Mouse (Mus musculus): ENCODE measurements around the gene Tomm6. TPM values are rescaled to one million over a fixed set of nuclear protein-coding genes. Genes with fewer than 3 reads are reported as not detected.

The Tomm6 gene
- polyA plus RNA-seq, 1 experiment from 2014 or later = 275 TPM

GRCm38 (mm10) chr17:47682836-47683235, 5.3 kb downstream of the Tomm6 start:
- Histone ChIP-seq H3K27me3 (ENCODE audit: insufficient read depth, low read length) (no peaks in the 10 kb centered on the region), H3K4me3 (ENCODE audit: low read depth, low read length) (no peak overlapping the region), H3K27ac (ENCODE audit: low read depth) (no peak overlapping the region), H3K9ac (replicated peaks) (no peak overlapping the region), H3K4me2 (ENCODE audit: low read depth, low read length) (no peak overlapping the region), H3K4me1 (ENCODE audit: insufficient read depth) (peaks cover 8% of the 10 kb centered on the region), H3K36me3 (replicated peaks; ENCODE audit: insufficient read depth, low read length) (peaks cover 42% of the 10 kb centered on the region), H3K9me3 (ENCODE audit: low read length) (no peaks in the 10 kb centered on the region)
- no peak for ATAC-seq
- no peak for DNase-seq
- no peak for TF ChIP-seq EP300 (IDR thresholded peaks at IDR 0.05; ENCODE audit: low read depth)
- no peak for TF ChIP-seq CTCF (IDR thresholded peaks at IDR 0.05; ENCODE audit: low read depth)
- 63% methylated on average over 4 of the region's 4 CpGs for WGBS (ENCODE audit: insufficient replicate concordance)

DNA sequence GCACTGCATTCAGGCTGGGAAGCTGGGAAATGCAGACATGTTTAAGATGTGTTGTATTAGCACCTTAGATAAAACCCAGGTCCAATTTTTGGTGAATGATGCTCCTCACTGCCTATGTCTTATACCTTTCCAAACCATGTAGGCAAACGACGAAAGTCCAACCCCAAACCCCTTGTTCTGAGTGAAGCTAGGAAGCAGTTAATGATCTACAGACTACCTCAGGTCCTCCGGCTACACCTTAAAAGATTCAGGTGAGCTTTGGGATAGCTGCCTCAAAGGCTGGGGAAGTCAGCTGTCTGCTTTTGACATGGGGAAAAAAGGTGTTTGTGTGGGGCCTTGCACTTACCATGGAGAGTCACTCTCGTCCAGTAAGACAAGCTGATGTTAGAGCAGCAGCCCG, 9.5 kb downstream of the Tomm6 start:
- Histone ChIP-seq H3K27ac (ENCODE audit: low read depth) (no peak overlapping the region), H3K4me2 (ENCODE audit: low read depth, low read length) (no peak overlapping the region), H3K27me3 (ENCODE audit: insufficient read depth, low read length) (no peaks in the 10 kb centered on the region), H3K9ac (replicated peaks) (no peak overlapping the region), H3K4me1 (ENCODE audit: insufficient read depth) (no peaks in the 10 kb centered on the region), H3K9me3 (ENCODE audit: low read length) (no peaks in the 10 kb centered on the region), H3K36me3 (replicated peaks; ENCODE audit: insufficient read depth, low read length) (peaks cover 23% of the 10 kb centered on the region), H3K4me3 (ENCODE audit: low read depth, low read length) (no peak overlapping the region)
- TF ChIP-seq EP300 (IDR thresholded peaks at IDR 0.05; ENCODE audit: low read depth) (no peak), CTCF (IDR thresholded peaks at IDR 0.05; ENCODE audit: low read depth) (no peak)
- DNase-seq (no peak), ATAC-seq (no peak)
- 70% methylated on average over 5 of the region's 5 CpGs for WGBS (ENCODE audit: insufficient replicate concordance)

DNA sequence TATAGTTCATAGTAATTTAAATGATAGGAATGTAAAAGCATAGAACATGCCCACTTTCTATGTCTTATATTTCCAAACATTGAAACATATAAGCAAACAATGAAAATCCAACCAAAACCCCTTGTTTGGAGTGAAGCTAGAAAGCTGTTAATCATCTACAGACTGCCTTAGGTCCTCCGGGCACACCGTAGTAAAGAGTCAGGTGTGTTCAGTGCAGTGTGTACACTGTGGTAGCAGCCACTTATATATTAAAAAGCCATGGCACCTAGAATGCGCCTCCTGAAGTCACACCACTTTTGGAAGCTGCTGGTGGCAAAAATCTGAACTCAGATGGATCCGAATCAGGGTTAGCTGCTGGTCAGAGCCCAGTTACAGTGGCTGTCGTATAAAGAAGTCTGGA, 9.9 kb downstream of the Tomm6 start:
- Histone ChIP-seq H3K9ac (replicated peaks) (no peak overlapping the region), H3K4me1 (ENCODE audit: insufficient read depth) (no peaks in the 10 kb centered on the region), H3K27me3 (ENCODE audit: insufficient read depth, low read length) (no peaks in the 10 kb centered on the region), H3K9me3 (ENCODE audit: low read length) (no peaks in the 10 kb centered on the region), H3K27ac (ENCODE audit: low read depth) (no peak overlapping the region), H3K36me3 (replicated peaks; ENCODE audit: insufficient read depth, low read length) (peaks cover 23% of the 10 kb centered on the region), H3K4me3 (ENCODE audit: low read depth, low read length) (no peak overlapping the region), H3K4me2 (ENCODE audit: low read depth, low read length) (no peak overlapping the region)
- no peak for TF ChIP-seq CTCF (IDR thresholded peaks at IDR 0.05; ENCODE audit: low read depth)
- no peak for TF ChIP-seq EP300 (IDR thresholded peaks at IDR 0.05; ENCODE audit: low read depth)
- WGBS (ENCODE audit: insufficient replicate concordance) = 80% methylated on average over 5 of the region's 5 CpGs
- no peak for DNase-seq
- ATAC-seq = peak; percentile 78

DNA sequence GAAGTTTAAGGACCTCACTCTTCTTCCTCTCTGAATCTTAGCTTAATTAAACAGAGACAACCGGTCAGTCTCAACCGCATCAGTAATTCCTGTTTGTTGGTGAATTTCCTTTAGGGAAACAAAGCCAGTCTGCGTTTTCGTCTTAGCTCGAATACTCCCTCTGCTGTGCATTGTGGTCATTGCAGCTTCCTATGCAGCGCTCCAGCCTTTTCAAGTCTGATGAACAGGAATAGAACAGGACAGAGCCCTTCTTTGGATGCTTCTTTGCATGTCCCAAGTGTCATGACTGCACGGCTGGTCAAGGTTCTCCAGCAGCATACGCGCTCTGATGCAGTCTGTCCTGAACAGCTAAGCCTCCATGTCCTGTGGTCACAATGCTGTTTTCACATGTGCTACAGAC, 11.6 kb downstream of the Tomm6 start:
- ATAC-seq (no peak), DNase-seq (peak; percentile 69)
- no peak overlapping the region for H3K27ac ChIP-seq (ENCODE audit: low read depth)
- 27% methylated on average over 9 of the region's 9 CpGs for WGBS (ENCODE audit: insufficient replicate concordance)
- no peaks in the 10 kb centered on the region for H3K9me3 ChIP-seq (ENCODE audit: low read length)
- TF ChIP-seq CTCF (IDR thresholded peaks at IDR 0.05; ENCODE audit: low read depth) (peak; percentile 90), EP300 (IDR thresholded peaks at IDR 0.05; ENCODE audit: low read depth) (no peak)
- H3K36me3 ChIP-seq (replicated peaks; ENCODE audit: insufficient read depth, low read length) = peaks cover 23% of the 10 kb centered on the region
- peaks cover 7% of the 10 kb centered on the region for H3K4me1 ChIP-seq (ENCODE audit: insufficient read depth)
- no peak overlapping the region for H3K9ac ChIP-seq (replicated peaks)
- H3K4me3 ChIP-seq (ENCODE audit: low read depth, low read length) = no peak overlapping the region
- no peak overlapping the region for H3K4me2 ChIP-seq (ENCODE audit: low read depth, low read length)
- peaks cover 11% of the 10 kb centered on the region; the same call in 1 of the 2 replicates for H3K27me3 ChIP-seq (ENCODE audit: insufficient read depth, low read length)

DNA sequence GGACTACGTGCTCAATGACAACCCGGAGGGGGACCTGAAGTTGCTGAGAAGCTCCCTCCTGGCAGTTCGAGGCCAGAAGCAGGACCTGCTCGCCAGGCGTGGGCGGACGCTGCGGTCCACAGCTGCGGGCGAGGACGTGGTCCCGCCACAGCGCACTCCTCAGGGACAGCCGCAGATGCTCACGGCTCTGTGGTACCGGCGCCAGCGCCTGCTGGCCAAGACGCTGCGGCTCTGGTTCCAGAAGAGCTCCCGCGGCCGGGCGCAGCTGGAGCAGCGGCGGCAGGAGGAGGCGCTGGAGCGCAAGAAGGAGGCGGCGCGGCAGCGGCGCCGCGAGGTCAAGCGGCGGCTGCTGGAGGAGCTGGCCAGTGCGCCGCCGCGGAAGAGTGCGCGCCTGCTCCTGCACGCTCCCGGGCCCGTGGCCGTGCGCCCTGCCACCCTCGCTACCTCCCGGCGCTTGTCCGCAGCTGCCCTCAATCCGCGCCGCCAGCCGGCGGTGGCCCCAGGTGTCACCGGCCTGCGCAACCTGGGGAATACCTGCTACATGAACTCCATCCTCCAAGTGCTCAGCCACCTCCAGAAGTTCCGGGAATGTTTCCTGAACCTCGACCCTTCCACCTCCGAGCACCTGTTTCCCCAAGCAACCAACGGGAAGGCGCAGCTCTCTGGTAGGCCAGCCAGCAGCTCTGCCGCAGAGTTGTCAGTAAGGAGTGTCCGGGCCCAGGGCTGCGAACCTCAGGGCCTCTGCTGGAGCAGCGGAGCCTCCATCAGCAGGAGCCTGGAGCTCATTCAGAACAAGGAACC, 15.7 kb downstream of the Tomm6 start:
- ATAC-seq (peak; percentile 23; the same call in 1 of the 2 replicates), DNase-seq (peak; percentile 39)
- Histone ChIP-seq H3K27me3 (ENCODE audit: insufficient read depth, low read length) (peaks cover 11% of the 10 kb centered on the region; the same call in 1 of the 2 replicates), H3K4me2 (ENCODE audit: low read depth, low read length) (peak overlapping the region; percentile 69), H3K9ac (replicated peaks) (0 out of 2 replicates have a peak overlapping the region, but pooled peaks have one; percentile 26), H3K4me1 (ENCODE audit: insufficient read depth) (peaks cover 7% of the 10 kb centered on the region), H3K36me3 (replicated peaks; ENCODE audit: insufficient read depth, low read length) (peaks cover 5% of the 10 kb centered on the region; the same call in 1 of the 2 replicates), H3K27ac (ENCODE audit: low read depth) (no peak overlapping the region), H3K4me3 (ENCODE audit: low read depth, low read length) (peak overlapping the region; percentile 43), H3K9me3 (ENCODE audit: low read length) (no peaks in the 10 kb centered on the region)
- 9% methylated on average over 64 of the region's 68 CpGs for WGBS (ENCODE audit: insufficient replicate concordance)
- TF ChIP-seq CTCF (IDR thresholded peaks at IDR 0.05; ENCODE audit: low read depth) = no peak; the same call in 1 of the 2 replicates
- no peak for TF ChIP-seq EP300 (IDR thresholded peaks at IDR 0.05; ENCODE audit: low read depth)

- ATAC-seq (no peak), DNase-seq (no peak)
- 39% methylated on average over 14 of the region's 14 CpGs for WGBS (ENCODE audit: insufficient replicate concordance)
- peaks cover 11% of the 10 kb centered on the region; the same call in 1 of the 2 replicates for H3K27me3 ChIP-seq (ENCODE audit: insufficient read depth, low read length)
- 0 out of 2 replicates have a peak overlapping the region, but pooled peaks have one; percentile 26 for H3K9ac ChIP-seq (replicated peaks)
- TF ChIP-seq EP300 (IDR thresholded peaks at IDR 0.05; ENCODE audit: low read depth) = no peak
- TF ChIP-seq CTCF (IDR thresholded peaks at IDR 0.05; ENCODE audit: low read depth) = no peak
- H3K4me3 ChIP-seq (ENCODE audit: low read depth, low read length) = peak overlapping the region; percentile 43
- no peak overlapping the region for H3K27ac ChIP-seq (ENCODE audit: low read depth)
- peaks cover 5% of the 10 kb centered on the region; the same call in 1 of the 2 replicates for H3K36me3 ChIP-seq (replicated peaks; ENCODE audit: insufficient read depth, low read length)
- H3K4me1 ChIP-seq (ENCODE audit: insufficient read depth) = peaks cover 7% of the 10 kb centered on the region
- peak overlapping the region; percentile 69 for H3K4me2 ChIP-seq (ENCODE audit: low read depth, low read length)
- no peaks in the 10 kb centered on the region for H3K9me3 ChIP-seq (ENCODE audit: low read length)
These were observed 16.2 kb downstream of the Tomm6 start for GRCm38 (mm10) chr17:47671988-47672310.

All from liver, postnatal 0 days (tissue).